Mouse (Mus musculus): ENCODE results near the gene Phf23.
"Not testable (repeated sequence)": the region's sequence is repeated elsewhere in the genome, so short reads cannot be mapped to it uniquely, and the experiment has no call there.

Gene Phf23

GRCm38 (mm10) chr11:70000396-70000898 is 4.9 kb downstream of the Phf23 start, which contains the start of gene Dvl2:
TSS of gene Dvl2 (plus strand) at chr11:70000595.
- DNase-seq (ENCODE audit: low spot score), result peak; percentile 94

GRCm38 (mm10) chr11:70001159-70001558 is 5.6 kb downstream of the Phf23 start:
- no peak for DNase-seq (ENCODE audit: low spot score)

- DNase-seq (ENCODE audit: low spot score), result peak; percentile 58
These were observed 6.3 kb downstream of the Phf23 start for GRCm38 (mm10) chr11:70001865-70002264.

- DNase-seq (ENCODE audit: low spot score), result no peak
These were observed 6.9 kb downstream of the Phf23 start for GRCm38 (mm10) chr11:70002471-70002870.

GRCm38 (mm10) chr11:70005521-70005920 is 9.9 kb downstream of the Phf23 start:
- peak; percentile 68 for DNase-seq (ENCODE audit: low spot score)

GRCm38 (mm10) chr11:70010033-70010432 is 14.5 kb downstream of the Phf23 start:
- no peak for DNase-seq (ENCODE audit: low spot score)

- DNase-seq (ENCODE audit: low spot score), result no peak
These were observed 15.0 kb downstream of the Phf23 start for GRCm38 (mm10) chr11:70010548-70010947.

GRCm38 (mm10) chr11:70010961-70011360 is 15.4 kb downstream of the Phf23 start:
- no peak for DNase-seq (ENCODE audit: low spot score)

GRCm38 (mm10) chr11:70012931-70013330 is 17.4 kb downstream of the Phf23 start:
- DNase-seq (ENCODE audit: low spot score), result no peak

- no peak for DNase-seq (ENCODE audit: low spot score)
These were observed 17.8 kb downstream of the Phf23 start for GRCm38 (mm10) chr11:70013408-70013807.

GRCm38 (mm10) chr11:70014051-70014450 is 18.5 kb downstream of the Phf23 start:
- DNase-seq (ENCODE audit: low spot score), result no peak

- DNase-seq (ENCODE audit: low spot score), result peak; percentile 85
These were observed 19.4 kb downstream of the Phf23 start, which contains the start of gene Acadvl for GRCm38 (mm10) chr11:70014880-70015558. TSS of gene Acadvl (minus strand) at chr11:70015411.

GRCm38 (mm10) chr11:70015677-70016076 is 20.1 kb downstream of the Phf23 start:
- DNase-seq (ENCODE audit: low spot score), result no peak

- DNase-seq (ENCODE audit: low spot score), result not testable (repeated sequence)
These were observed 20.6 kb downstream of the Phf23 start for GRCm38 (mm10) chr11:70016177-70016576.

GRCm38 (mm10) chr11:70016669-70017068 is 21.1 kb downstream of the Phf23 start, which contains the start of gene Dlg4:
TSS of gene Dlg4 (plus strand) at chr11:70016942.
- no peak for DNase-seq (ENCODE audit: low spot score)

GRCm38 (mm10) chr11:70017199-70017767 is 21.7 kb downstream of the Phf23 start:
- no peak for DNase-seq (ENCODE audit: low spot score)

- DNase-seq (ENCODE audit: low spot score), result peak; percentile 70
These were observed 22.8 kb downstream of the Phf23 start for GRCm38 (mm10) chr11:70018131-70018990.

- no peak for DNase-seq (ENCODE audit: low spot score)
These were observed 24.0 kb downstream of the Phf23 start for GRCm38 (mm10) chr11:70019495-70020021.

GRCm38 (mm10) chr11:70020022-70020631 is 24.6 kb downstream of the Phf23 start:
- peak; percentile 53 for DNase-seq (ENCODE audit: low spot score)

GRCm38 (mm10) chr11:70020731-70021263 is 25.2 kb downstream of the Phf23 start:
- peak; percentile 92 for DNase-seq (ENCODE audit: low spot score)
